Mouse (Mus musculus): Measurements from ENCODE around the gene Cdkn2b. TPM values are rescaled to one million over a fixed set of nuclear protein-coding genes. Genes with fewer than 3 reads are reported as not detected.

Cdkn2b gene
- polyA plus RNA-seq, 1 experiment, result not detected

- no peak for TF ChIP-seq TAL1 (IDR thresholded peaks at IDR 0.05; ENCODE audit: low read length)
- TF ChIP-seq GATA1 (IDR thresholded peaks at IDR 0.05; ENCODE audit: low read length), result no peak
- Histone ChIP-seq H3K36me3 (ENCODE audit: control insufficient read depth) (no peaks in the 10 kb centered on the region), H3K27me3 (ENCODE audit: control insufficient read depth) (peaks cover 41% of the 10 kb centered on the region), H3K9me3 (ENCODE audit: control insufficient read depth, low read length) (no peaks in the 10 kb centered on the region; the same call in 1 of the 2 replicates), H3K4me1 (ENCODE audit: control insufficient read depth) (peaks cover 9% of the 10 kb centered on the region), H3K4me3 (replicated peaks) (no peak overlapping the region)
Observed at GRCm38 (mm10) chr4:89313461-89313860, 2.6 kb upstream of the Cdkn2b start.

- H3K27me3 ChIP-seq (ENCODE audit: control insufficient read depth), result peaks cover 75% of the 10 kb centered on the region
- TF ChIP-seq GATA1 (IDR thresholded peaks at IDR 0.05; ENCODE audit: low read length) (no peak), TAL1 (IDR thresholded peaks at IDR 0.05; ENCODE audit: low read length) (no peak)
- no peaks in the 10 kb centered on the region for H3K36me3 ChIP-seq (ENCODE audit: control insufficient read depth)
- H3K4me3 ChIP-seq (replicated peaks), result no peak overlapping the region
- no peaks in the 10 kb centered on the region; the same call in 1 of the 2 replicates for H3K9me3 ChIP-seq (ENCODE audit: control insufficient read depth, low read length)
- peaks cover 9% of the 10 kb centered on the region for H3K4me1 ChIP-seq (ENCODE audit: control insufficient read depth)
Observed at GRCm38 (mm10) chr4:89309996-89310395, 843 bp downstream of the Cdkn2b start.

GRCm38 (mm10) chr4:89308001-89308400 lies 2.8 kb downstream of the Cdkn2b start:
- TF ChIP-seq GATA1 (IDR thresholded peaks at IDR 0.05; ENCODE audit: low read length) (no peak), TAL1 (IDR thresholded peaks at IDR 0.05; ENCODE audit: low read length) (no peak)
- H3K4me3 ChIP-seq (replicated peaks), result no peak overlapping the region
- H3K4me1 ChIP-seq (ENCODE audit: control insufficient read depth), result peaks cover 9% of the 10 kb centered on the region
- peaks cover 89% of the 10 kb centered on the region for H3K27me3 ChIP-seq (ENCODE audit: control insufficient read depth)
- no peaks in the 10 kb centered on the region for H3K36me3 ChIP-seq (ENCODE audit: control insufficient read depth)
- no peaks in the 10 kb centered on the region; the same call in 1 of the 2 replicates for H3K9me3 ChIP-seq (ENCODE audit: control insufficient read depth, low read length)

GRCm38 (mm10) chr4:89306798-89307365 lies 4.0 kb downstream of the Cdkn2b start:
- Histone ChIP-seq H3K4me1 (ENCODE audit: control insufficient read depth) (peaks cover 9% of the 10 kb centered on the region), H3K4me3 (replicated peaks) (no peak overlapping the region), H3K36me3 (ENCODE audit: control insufficient read depth) (no peaks in the 10 kb centered on the region), H3K9me3 (ENCODE audit: control insufficient read depth, low read length) (no peaks in the 10 kb centered on the region; the same call in 1 of the 2 replicates), H3K27me3 (ENCODE audit: control insufficient read depth) (peaks cover 97% of the 10 kb centered on the region)
- no peak for TF ChIP-seq TAL1 (IDR thresholded peaks at IDR 0.05; ENCODE audit: low read length)
- no peak for TF ChIP-seq GATA1 (IDR thresholded peaks at IDR 0.05; ENCODE audit: low read length)

- no peak overlapping the region for H3K4me3 ChIP-seq (replicated peaks)
- peaks cover 5% of the 10 kb centered on the region for H3K4me1 ChIP-seq (ENCODE audit: control insufficient read depth)
- peaks cover 99% of the 10 kb centered on the region for H3K27me3 ChIP-seq (ENCODE audit: control insufficient read depth)
- H3K36me3 ChIP-seq (ENCODE audit: control insufficient read depth), result no peaks in the 10 kb centered on the region
- TF ChIP-seq GATA1 (IDR thresholded peaks at IDR 0.05; ENCODE audit: low read length) (no peak), TAL1 (IDR thresholded peaks at IDR 0.05; ENCODE audit: low read length) (no peak)
- H3K9me3 ChIP-seq (ENCODE audit: control insufficient read depth, low read length), result no peaks in the 10 kb centered on the region; the same call in 1 of the 2 replicates
Observed at GRCm38 (mm10) chr4:89305691-89306090, 5.1 kb downstream of the Cdkn2b start.

GRCm38 (mm10) chr4:89303281-89303995 lies 7.4 kb downstream of the Cdkn2b start:
- no peak for TF ChIP-seq TAL1 (IDR thresholded peaks at IDR 0.05; ENCODE audit: low read length)
- no peak for TF ChIP-seq GATA1 (IDR thresholded peaks at IDR 0.05; ENCODE audit: low read length)
- H3K27me3 ChIP-seq (ENCODE audit: control insufficient read depth), result peaks cover 94% of the 10 kb centered on the region
- no peaks in the 10 kb centered on the region for H3K36me3 ChIP-seq (ENCODE audit: control insufficient read depth)
- no peaks in the 10 kb centered on the region for H3K4me1 ChIP-seq (ENCODE audit: control insufficient read depth)
- H3K4me3 ChIP-seq (replicated peaks), result no peak overlapping the region
- no peaks in the 10 kb centered on the region for H3K9me3 ChIP-seq (ENCODE audit: control insufficient read depth, low read length)

- Histone ChIP-seq H3K9me3 (ENCODE audit: control insufficient read depth, low read length) (no peaks in the 10 kb centered on the region), H3K36me3 (ENCODE audit: control insufficient read depth) (no peaks in the 10 kb centered on the region)
- no peak for TF ChIP-seq GATA1 (IDR thresholded peaks at IDR 0.05; ENCODE audit: low read length)
Observed at GRCm38 (mm10) chr4:89302129-89302528, 8.7 kb downstream of the Cdkn2b start.

GRCm38 (mm10) chr4:89299721-89300120 lies 11.1 kb downstream of the Cdkn2b start:
- Histone ChIP-seq H3K4me1 (ENCODE audit: control insufficient read depth) (no peaks in the 10 kb centered on the region), H3K36me3 (ENCODE audit: control insufficient read depth) (no peaks in the 10 kb centered on the region), H3K4me3 (replicated peaks) (no peak overlapping the region), H3K9me3 (ENCODE audit: control insufficient read depth, low read length) (no peaks in the 10 kb centered on the region), H3K27me3 (ENCODE audit: control insufficient read depth) (peaks cover 94% of the 10 kb centered on the region)
- TF ChIP-seq TAL1 (IDR thresholded peaks at IDR 0.05; ENCODE audit: low read length) (no peak), GATA1 (IDR thresholded peaks at IDR 0.05; ENCODE audit: low read length) (no peak)

More at GRCm38 (mm10) chr4:89302129-89302528, 8.7 kb downstream of the Cdkn2b start:
- H3K4me3 ChIP-seq (replicated peaks), result no peak overlapping the region
- H3K4me1 ChIP-seq (ENCODE audit: control insufficient read depth), result no peaks in the 10 kb centered on the region
- peaks cover 94% of the 10 kb centered on the region for H3K27me3 ChIP-seq (ENCODE audit: control insufficient read depth)

GRCm38 (mm10) chr4:89295441-89296220 lies 15.2 kb downstream of the Cdkn2b start:
- H3K4me1 ChIP-seq (ENCODE audit: control insufficient read depth), result peaks cover 2% of the 10 kb centered on the region; the same call in 1 of the 2 replicates
- H3K4me3 ChIP-seq (replicated peaks), result peak overlapping the region; percentile 52
- no peaks in the 10 kb centered on the region for H3K36me3 ChIP-seq (ENCODE audit: control insufficient read depth)
- H3K27me3 ChIP-seq (ENCODE audit: control insufficient read depth), result peaks cover 95% of the 10 kb centered on the region
- no peak for TF ChIP-seq TAL1 (IDR thresholded peaks at IDR 0.05; ENCODE audit: low read length)
- TF ChIP-seq GATA1 (IDR thresholded peaks at IDR 0.05; ENCODE audit: low read length), result no peak
- H3K9me3 ChIP-seq (ENCODE audit: control insufficient read depth, low read length), result no peaks in the 10 kb centered on the region
